Mouse (Mus musculus) adrenal gland (tissue): ENCODE data around the gene Krt84.

ENCODE experiments used
- intact Hi-C: fragments of 180-260 bp; cut with DNase I; formaldehyde crosslinking; loops from one replicate; pipeline ENCODE4 v1.15.1; 2025
- microRNA-seq, 2 experiments: library from miRNA; unstranded; fragments of <30 nt; microRNA quantifications; one replicate each; pipeline ENCODE4; 2019

The Krt84 gene

DNA sequence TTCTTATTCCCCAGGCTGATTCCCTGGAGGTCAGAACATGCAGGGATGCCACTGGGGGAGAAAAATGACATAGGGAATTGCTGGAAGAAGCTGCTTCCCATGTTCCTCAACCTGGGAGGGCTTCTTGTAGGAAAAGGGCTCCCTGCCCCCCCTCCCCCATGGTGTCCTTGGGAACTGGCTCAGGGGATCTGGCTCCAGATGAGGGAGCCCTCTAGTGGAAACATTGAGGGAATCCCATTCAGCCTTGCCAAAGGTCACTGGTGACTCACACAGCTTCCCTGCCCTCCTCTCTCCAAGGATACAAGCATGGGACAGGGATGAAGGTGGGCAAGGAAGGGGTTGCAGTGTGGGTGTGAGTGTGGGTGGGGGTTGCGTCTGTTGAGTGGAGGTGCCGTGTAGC, 35.4 kb downstream of the Krt84 start:
- intact Hi-C loops: loop anchor here (5.0 kb wide), 1 partner anchor 155 kb away; no protein-coding TSS in a partner anchor

DNA sequence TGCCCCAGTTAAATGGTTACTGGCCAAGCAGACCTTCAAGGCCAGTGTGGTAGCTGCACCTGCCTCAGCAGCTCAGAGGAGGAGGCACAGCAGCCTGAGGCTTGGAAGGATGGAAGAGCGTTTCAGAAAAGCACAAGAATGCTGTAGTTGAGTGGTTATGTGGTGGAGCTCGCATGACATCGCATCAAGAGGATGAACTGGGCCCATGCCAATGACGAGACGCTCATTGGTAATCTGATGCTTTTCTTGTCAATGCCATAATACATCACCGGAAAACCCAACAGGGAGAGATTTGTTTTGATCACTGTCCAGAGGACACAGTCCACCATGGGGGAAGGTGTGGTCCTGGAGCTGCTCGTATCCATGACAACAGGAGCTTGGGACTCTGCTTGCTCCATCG, 37.4 kb downstream of the Krt84 start:
- intact Hi-C loops: loop anchor here (5.0 kb wide), 1 partner anchor 153 kb away; no protein-coding TSS in a partner anchor

DNA sequence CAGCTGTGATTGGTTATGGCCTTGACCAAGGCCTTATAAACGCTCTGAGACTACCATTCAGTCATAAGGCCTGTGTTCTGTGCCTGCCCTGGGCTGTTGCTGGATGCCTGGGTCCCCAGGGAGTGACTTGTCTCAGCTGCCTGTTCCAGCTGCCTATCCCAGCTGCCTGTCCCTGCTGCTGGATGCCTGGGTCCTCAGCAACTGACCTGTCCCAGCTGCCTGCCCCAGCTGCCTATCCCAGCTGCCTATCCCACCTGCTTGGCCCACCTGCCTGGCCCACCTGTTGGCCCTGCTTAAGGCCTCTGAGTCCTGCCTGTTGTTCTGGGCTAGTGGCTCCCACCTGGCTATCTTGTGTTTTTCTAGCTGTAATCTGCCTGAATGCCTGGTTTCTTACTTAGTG, 38.4 kb downstream of the Krt84 start:
- intact Hi-C loops: no loop called here

DNA sequence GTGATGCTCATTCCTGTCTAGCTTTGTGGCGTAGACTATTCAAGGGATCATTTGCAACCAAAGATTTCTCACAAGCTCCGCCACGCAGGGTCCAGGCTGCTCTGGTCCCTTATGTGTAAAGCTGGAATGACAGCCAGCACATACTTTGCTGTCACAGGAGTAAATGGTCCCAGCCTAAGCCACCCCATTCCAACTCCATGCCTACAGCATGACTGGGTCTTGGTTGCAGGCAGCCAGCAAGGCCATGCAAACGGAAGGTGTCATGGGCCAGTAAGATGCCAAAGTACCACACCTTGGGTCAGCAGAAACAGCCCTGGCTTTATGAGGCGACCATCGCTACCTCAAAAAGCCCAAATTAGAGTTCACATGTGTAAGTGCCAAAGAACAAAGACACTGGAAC, 38.9 kb downstream of the Krt84 start:
- intact Hi-C loops: no loop called here

DNA sequence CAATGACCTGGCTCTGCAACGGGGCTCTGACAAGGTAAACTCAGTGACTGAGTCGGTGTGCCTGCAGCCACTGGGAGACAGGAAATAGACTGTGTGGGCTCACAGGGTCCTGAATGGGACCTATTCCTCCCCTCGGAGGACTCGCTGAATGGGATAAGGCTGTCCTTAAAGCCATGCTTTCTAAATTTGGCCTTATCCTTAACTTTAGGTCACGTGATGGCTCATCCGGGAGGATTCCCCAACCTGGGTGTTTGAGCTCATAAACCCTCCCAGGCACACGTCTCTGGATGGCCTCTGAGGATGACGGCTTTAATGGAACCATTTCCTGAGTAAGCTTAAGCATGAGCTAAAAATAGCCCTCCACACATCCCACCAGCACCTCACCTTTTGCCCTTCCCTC, 39.9 kb downstream of the Krt84 start:
- intact Hi-C loops: no loop called here

DNA sequence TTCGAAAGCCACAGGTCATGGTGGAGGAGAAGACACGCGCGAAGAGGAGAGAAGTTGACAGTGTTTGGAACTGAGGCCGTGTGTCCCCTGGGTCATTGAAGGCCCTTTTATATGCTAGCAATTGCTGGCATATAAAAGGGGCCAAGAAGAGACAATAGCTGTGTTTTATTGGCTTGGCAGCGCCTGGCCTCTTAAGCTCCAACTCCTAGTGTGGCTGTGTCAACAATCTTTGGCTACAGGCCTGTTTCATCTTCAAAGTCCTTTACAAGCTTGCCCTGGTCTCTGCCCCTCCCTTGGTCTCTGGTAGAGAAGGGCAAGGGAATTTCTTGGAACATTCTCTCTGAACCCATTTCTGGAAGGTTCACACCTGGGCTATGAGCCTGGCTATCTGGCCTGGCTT, 41.2 kb downstream of the Krt84 start, which contains the start of gene Krt83:
Krt83 (minus strand) TSS at position 82 of the 400 bp plus-strand sequence.
- intact Hi-C loops: no loop called here

DNA sequence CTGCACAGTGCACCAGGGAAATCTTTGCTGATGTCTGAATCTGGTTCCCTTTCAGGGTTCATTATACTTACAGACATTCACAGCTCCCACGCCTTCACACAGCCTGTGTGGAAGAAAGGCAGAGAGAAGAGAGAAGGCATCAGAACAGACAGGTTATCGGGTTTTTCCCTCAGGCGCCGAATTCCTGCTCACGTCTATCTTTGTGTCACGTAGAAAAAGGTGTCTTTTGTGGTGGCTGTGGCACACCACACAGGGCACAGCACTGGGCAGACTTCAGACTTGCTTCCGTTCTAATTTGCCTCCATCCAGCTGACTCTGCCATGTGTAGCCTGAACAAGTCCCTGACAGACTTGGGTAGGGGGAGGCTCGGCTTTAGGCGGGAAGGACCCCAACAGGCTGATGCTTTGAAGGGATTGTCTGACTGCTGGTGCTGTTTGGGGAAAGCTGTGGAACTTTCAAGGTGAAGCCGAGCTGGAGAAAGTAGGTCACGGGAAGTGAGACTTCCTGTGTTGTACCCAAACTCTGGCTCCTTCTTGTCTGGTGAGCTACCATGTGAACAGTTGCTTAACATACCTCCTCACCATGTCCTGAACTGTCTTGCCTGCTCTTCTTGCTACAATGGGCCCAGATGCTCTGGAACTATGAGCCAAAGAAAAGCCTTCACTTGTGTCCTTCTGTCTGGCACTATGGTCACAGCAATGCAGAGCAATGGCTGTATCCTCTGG, 46.5 kb downstream of the Krt84 start:
- intact Hi-C loops: no loop called here

DNA sequence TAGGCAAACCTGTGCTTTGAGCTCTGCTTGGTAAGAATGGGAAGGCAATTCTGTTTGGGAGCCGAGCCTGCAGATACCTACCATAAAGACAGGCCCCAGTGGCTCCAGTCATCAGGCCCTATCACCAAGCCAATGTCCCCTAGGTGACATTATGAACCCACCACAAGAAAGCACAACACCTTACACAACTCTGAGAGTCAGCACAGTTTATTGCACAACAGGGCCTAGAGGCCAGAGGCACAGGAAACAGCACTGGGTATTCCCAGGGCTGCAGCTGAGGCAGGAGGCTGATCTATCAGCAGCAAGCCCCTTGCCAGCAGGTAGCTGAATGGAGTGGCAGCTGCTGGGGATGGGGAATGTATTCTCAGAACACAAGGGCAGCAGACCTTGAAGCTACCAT, 47.7 kb downstream of the Krt84 start:
- intact Hi-C loops: no loop called here

DNA sequence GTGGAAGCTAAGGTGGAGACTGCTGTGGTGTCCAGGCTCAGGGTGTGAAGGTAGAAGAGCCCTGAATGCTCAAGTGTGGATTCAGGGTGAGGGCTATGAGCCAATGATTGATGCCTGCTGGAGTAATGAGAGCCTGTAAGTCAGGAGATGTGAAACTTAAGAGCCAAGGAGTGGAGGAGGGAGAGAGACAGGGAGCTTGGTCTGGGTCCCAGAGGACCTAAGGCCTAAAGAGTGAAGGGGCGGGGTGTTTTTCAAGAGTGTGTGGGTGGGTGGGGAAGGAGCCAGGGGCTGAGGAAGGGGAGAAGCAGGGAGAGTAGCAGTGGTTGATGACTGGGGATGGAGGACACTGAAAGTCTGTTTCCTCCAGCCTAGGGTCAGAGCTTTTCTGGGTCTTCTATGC, 49.0 kb downstream of the Krt84 start:
- intact Hi-C loops: no loop called here

DNA sequence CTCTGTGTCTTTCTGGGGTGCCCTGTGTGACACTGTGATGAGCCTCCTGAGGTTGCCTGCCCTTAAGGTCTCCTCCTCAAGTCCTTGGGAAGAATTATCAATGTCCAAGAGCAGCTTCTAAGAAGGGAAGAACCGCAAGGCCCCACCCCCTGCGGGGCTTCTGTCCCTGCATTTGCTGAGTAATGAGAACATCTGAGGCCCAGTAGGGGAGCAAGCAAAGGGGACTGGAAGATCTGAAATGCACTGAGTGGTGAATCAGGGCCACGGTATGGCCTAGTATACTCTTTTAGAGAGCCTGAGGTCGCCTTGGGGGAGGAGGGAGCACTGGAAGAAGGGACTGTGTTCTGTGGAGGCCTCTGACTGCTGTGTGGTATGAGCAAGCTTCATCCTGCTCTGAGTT, 50.6 kb downstream of the Krt84 start:
- intact Hi-C loops: no loop called here

DNA sequence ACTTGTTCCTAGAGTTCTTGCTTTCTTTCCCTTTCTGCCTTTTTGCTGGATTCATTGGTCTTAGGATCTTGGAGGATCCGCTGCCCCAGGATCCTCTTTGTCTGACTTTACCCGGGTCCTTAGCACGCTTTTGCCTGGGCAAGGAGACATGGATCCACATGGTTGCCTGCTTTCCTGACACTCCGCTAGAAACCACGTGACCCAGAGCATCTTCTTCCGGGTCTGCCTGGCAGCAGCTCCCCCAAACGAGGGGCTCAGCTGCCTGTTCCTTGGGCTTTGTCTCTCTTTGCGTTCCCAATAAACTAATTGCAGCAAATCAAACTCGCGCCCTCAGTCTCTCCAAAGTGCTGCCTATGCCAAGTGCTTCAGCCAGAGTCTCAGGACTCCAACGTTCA, 53.0 kb downstream of the Krt84 start:
- intact Hi-C loops: no loop called here

DNA sequence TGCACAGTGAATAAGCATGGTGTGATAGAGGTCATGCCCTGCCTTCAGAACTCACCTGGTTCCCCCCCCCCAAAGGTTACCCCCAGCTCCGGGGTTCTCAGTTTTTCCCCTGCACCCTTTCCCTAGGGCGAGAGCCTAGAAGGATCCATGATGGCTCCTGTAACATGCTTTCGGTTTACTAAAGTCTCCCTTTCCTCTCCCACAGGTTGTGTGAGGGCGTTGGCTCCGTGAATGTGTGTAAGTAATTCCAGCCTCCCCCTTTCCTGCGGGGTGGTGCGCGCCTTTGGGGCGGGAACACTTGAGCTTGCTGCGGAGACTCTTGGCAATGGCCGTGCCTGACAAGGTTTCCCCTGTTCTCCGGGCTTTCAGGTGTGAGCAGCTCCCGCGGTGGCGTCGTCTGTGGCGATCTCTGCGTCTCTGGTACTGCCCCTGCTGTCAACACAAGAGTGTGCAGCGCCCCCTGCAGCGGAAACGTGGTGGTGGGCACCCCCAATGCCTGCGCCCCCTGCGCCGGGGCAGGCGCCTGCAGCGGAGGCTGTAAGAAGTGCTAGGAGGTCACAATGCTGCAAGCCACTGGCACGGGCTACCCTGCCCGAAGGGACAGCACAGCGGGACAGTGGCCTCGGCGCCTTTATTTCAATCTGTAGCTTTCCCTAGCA, 53.5 kb downstream of the Krt84 start:
- intact Hi-C loops: no loop called here

Small RNA genes within 50 kb of the gene (microRNA-seq; reads per million reads assigned to microRNA genes)
- gene Gm44393 (0 reads per million in 2 experiments), gene Gm44460 (0 reads per million in 2 experiments)
